Mouse (Mus musculus): Measurements from ENCODE around the gene Nfkb1.

Gene Nfkb1

DNA sequence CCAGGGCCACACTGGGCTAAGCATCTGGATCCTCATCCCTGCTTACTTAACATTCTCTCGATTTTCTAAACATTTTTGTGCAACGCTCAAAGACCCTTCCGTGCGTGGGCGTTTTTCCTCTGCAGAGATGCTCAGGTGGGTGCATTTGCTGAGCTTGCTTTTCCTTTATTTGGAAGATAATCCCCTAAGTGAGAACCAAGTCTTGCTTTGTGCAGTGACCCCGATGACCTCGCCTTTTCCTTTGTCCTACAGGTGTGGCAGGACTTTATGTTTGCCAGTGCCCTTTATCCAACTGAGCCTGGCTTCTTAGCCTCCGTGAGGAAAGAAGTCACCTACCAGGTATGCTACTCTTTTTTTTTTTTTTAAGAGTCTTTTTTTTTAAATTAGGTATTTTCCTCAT lies 144.0 kb downstream of the Nfkb1 start:
- no peak for DNase-seq (ENCODE audit: low spot score in 2 of 2)

DNA sequence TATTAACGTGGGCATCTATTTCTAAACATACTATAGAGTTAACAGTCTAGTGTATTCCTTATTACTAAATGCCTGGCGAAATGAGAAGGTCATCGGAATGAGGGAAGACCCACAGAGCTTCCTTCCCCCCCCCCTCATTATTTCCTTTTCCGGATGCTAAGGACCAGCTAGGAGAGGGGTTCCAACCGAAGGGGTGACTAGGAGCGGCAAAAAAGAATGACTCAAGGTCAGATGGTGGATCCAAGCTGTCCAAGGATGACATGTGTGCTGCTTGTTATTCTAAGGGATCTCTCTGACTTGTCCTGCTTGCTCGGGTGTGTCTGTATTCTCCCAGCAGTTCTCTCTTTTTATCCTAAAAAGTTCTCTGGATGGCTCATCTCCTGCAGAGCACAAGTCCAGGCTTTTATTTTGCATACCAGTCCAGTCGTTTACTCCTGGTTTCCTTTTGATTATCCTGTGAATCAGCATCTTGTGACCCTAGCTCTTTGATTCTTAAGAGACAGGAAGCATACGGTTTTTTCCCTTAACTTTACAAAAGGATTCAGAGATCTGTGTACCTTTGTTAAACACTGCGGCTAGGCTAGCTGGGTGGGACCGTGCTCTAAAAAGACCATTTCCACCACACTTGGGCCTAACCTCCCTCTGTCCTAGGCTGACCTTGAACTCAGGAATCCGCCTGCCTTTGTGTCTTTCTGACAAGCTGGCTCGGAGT lies 145.0 kb downstream of the Nfkb1 start:
- no peak for DNase-seq (ENCODE audit: low spot score in 2 of 2)
